In the genomic region with DNA sequence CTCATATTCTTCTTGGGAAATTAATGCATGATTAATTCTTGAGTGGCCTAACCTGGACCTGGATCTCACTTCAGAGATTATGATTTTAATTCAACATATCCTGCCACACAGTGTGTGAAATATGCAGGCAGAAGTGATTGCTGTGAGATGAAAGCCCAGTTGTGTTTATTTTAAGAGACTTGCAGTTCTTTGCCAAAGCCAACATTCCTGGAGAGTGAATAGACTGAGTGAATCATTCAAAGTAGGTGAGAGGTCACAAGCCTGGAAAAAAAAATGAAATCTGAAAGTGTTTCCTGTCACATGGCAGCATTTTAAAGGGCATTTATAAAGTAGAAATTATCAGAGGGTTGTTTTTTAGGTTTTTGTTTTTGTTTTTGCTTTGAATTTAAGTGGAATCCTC, we compare ENCODE assay signal across 10 mouse cellular contexts.
DNase-seq lines count a peak whose midpoint lies in the region; ATAC-seq and TF ChIP-seq lines count a peak whose summit lies in the region.
"Had no signal": no experiment of that assay in that cellular context is flagged by ENCODE, and none has a peak within 500 bp of the region (broad histone marks: within the 10 kb centered on the region; RNA-seq: fewer than 3 reads in every experiment).

No protein-coding gene starts in this region.

- DNase-seq in embryonic facial prominence, embryonic 11.5 days (ENCODE audit: low spot score) = peak; percentile 1
- DNase-seq in embryonic facial prominence, embryonic 10.5 days (ENCODE audit: low spot score) = no peak
- no peak for DNase-seq in lung, adult 2 months
- no peak for DNase-seq in gastrocnemius, postnatal 36 days
- DNase-seq in layer of hippocampus, adult 9-11 months = no peak

- intact Hi-C loops in gastrocnemius, postnatal 36 days (cut with DNase I) = no loop called here

- no peaks in the 10 kb centered on the region for H3K27me3 ChIP-seq in embryonic facial prominence, embryonic 11.5 days (ENCODE audit: control insufficient read depth, insufficient read depth, low read length)
- H3K27me3 ChIP-seq in embryonic facial prominence, embryonic 10.5 days (replicated peaks; ENCODE audit: low read depth, poor library complexity, severe bottlenecking) = no peaks in the 10 kb centered on the region
- no peaks in the 10 kb centered on the region for H3K27me3 ChIP-seq in lung, embryonic 15.5 days
- no peaks in the 10 kb centered on the region for H3K27me3 ChIP-seq in kidney, embryonic 14.5 days (ENCODE audit: control insufficient read depth, insufficient read depth, low read length)
- H3K27me3 ChIP-seq in stomach, embryonic 16.5 days (ENCODE audit: control insufficient read depth, insufficient read depth, low read length) = no peaks in the 10 kb centered on the region
- H3K27me3 ChIP-seq: CH12.LX had no signal

- no peaks in the 10 kb centered on the region for H3K9me3 ChIP-seq in embryonic facial prominence, embryonic 11.5 days (replicated peaks; ENCODE audit: control insufficient read depth, low read length)
- H3K9me3 ChIP-seq in embryonic facial prominence, embryonic 10.5 days = no peaks in the 10 kb centered on the region
- H3K9me3 ChIP-seq in lung, embryonic 15.5 days = no peaks in the 10 kb centered on the region
- no peaks in the 10 kb centered on the region for H3K9me3 ChIP-seq in kidney, embryonic 14.5 days (ENCODE audit: control insufficient read depth, low read length)
- no peaks in the 10 kb centered on the region for H3K9me3 ChIP-seq in stomach, embryonic 16.5 days (replicated peaks; ENCODE audit: control insufficient read depth, low read length)
- H3K9me3 ChIP-seq: midbrain, embryonic 10.5 days had no signal

- H3K9ac ChIP-seq in embryonic facial prominence, embryonic 11.5 days (replicated peaks; ENCODE audit: low read length) = no peak overlapping the region
- H3K9ac ChIP-seq in lung, embryonic 15.5 days = no peak overlapping the region
- no peak overlapping the region for H3K9ac ChIP-seq in kidney, embryonic 14.5 days (ENCODE audit: low read depth, low read length)
- no peak overlapping the region for H3K9ac ChIP-seq in stomach, embryonic 16.5 days (ENCODE audit: low read length)

- no peak overlapping the region for H3K4me2 ChIP-seq in embryonic facial prominence, embryonic 11.5 days (ENCODE audit: low read depth, low read length)
- H3K4me2 ChIP-seq in lung, embryonic 15.5 days = no peak overlapping the region
- H3K4me2 ChIP-seq in kidney, embryonic 14.5 days (replicated peaks; ENCODE audit: low read depth, low read length) = no peak overlapping the region
- H3K4me2 ChIP-seq in stomach, embryonic 16.5 days (ENCODE audit: low read depth, low read length) = no peak overlapping the region

- H3K27ac ChIP-seq in embryonic facial prominence, embryonic 11.5 days (replicated peaks; ENCODE audit: low read depth, low read length) = no peak overlapping the region
- H3K27ac ChIP-seq in embryonic facial prominence, embryonic 10.5 days (replicated peaks) = no peak overlapping the region
- 0 out of 2 replicates have a peak overlapping the region, but pooled peaks have one; percentile 29 for H3K27ac ChIP-seq in lung, embryonic 15.5 days
- H3K27ac ChIP-seq in kidney, embryonic 14.5 days (ENCODE audit: low read depth, low read length) = no peak overlapping the region
- no peak overlapping the region for H3K27ac ChIP-seq in stomach, embryonic 16.5 days (ENCODE audit: low read length)
- H3K27ac ChIP-seq: midbrain, embryonic 10.5 days had no signal

- no peaks in the 10 kb centered on the region for H3K4me1 ChIP-seq in embryonic facial prominence, embryonic 11.5 days (ENCODE audit: control insufficient read depth, insufficient read depth, low read length)
- no peaks in the 10 kb centered on the region for H3K4me1 ChIP-seq in embryonic facial prominence, embryonic 10.5 days
- no peaks in the 10 kb centered on the region for H3K4me1 ChIP-seq in lung, embryonic 15.5 days
- H3K4me1 ChIP-seq in lung, adult 2 months (ENCODE audit: control insufficient read depth, insufficient read depth, low read length) = no peaks in the 10 kb centered on the region
- H3K4me1 ChIP-seq in kidney, embryonic 14.5 days (ENCODE audit: control insufficient read depth, insufficient read depth, low read length) = no peaks in the 10 kb centered on the region
- no peaks in the 10 kb centered on the region for H3K4me1 ChIP-seq in stomach, embryonic 16.5 days (ENCODE audit: control insufficient read depth, insufficient read depth, low read length)
- H3K4me1 ChIP-seq: midbrain, embryonic 10.5 days had no signal

- no peak for TF ChIP-seq POLR2A in lung, adult 2 months (IDR thresholded peaks at IDR 0.05; ENCODE audit: borderline replicate concordance, extremely low read depth, low read depth, low read length)

- no peak for TF ChIP-seq CTCF in lung, adult 2 months (IDR thresholded peaks at IDR 0.05; ENCODE audit: insufficient read depth, low read length)

- no peaks in the 10 kb centered on the region for H3K36me3 ChIP-seq in embryonic facial prominence, embryonic 11.5 days (replicated peaks; ENCODE audit: control insufficient read depth, insufficient read depth, low read depth, low read length)
- H3K36me3 ChIP-seq in embryonic facial prominence, embryonic 10.5 days (replicated peaks) = no peaks in the 10 kb centered on the region
- no peaks in the 10 kb centered on the region for H3K36me3 ChIP-seq in lung, embryonic 15.5 days
- H3K36me3 ChIP-seq in kidney, embryonic 14.5 days (ENCODE audit: control insufficient read depth, insufficient read depth, low read length) = no peaks in the 10 kb centered on the region
- no peaks in the 10 kb centered on the region for H3K36me3 ChIP-seq in stomach, embryonic 16.5 days (ENCODE audit: control insufficient read depth, insufficient read depth, low read length)
- H3K36me3 ChIP-seq: midbrain, embryonic 10.5 days had no signal

- H3K4me3 ChIP-seq in embryonic facial prominence, embryonic 11.5 days (ENCODE audit: low read depth, low read length) = no peak overlapping the region
- H3K4me3 ChIP-seq in embryonic facial prominence, embryonic 10.5 days = no peak overlapping the region
- H3K4me3 ChIP-seq in lung, embryonic 15.5 days = no peak overlapping the region
- no peak overlapping the region for H3K4me3 ChIP-seq in lung, adult 2 months (replicated peaks; ENCODE audit: extremely low read depth, low read depth, low read length)
- H3K4me3 ChIP-seq in kidney, embryonic 14.5 days (ENCODE audit: low read length) = no peak overlapping the region
- no peak overlapping the region for H3K4me3 ChIP-seq in stomach, embryonic 16.5 days (replicated peaks; ENCODE audit: low read length)
- H3K4me3 ChIP-seq: midbrain, embryonic 10.5 days had no signal

- ATAC-seq in embryonic facial prominence, embryonic 11.5 days (replicated peaks; ENCODE audit: insufficient number of reproducible peaks, low FRiP score, low TSS enrichment, low read depth) = no peak
- ATAC-seq in lung, embryonic 15.5 days (ENCODE audit: borderline replicate concordance, extremely low read depth, low FRiP score, low TSS enrichment) = peak; percentile 80; the same call in 1 of the 2 replicates
- ATAC-seq in kidney, embryonic 14.5 days (ENCODE audit: low FRiP score, low TSS enrichment) = peak; percentile 46; the same call in 1 of the 2 replicates
- peak; percentile 64; the same call in 1 of the 2 replicates for ATAC-seq in stomach, embryonic 16.5 days (ENCODE audit: insufficient read depth, low FRiP score)
